ENCODE assay signal across 9 mouse cellular contexts in genomic region chr9:96890266-96890665, GRCm38 (mm10). TPM values are rescaled to one million over a fixed set of nuclear protein-coding genes. Genes with fewer than 3 reads are reported as not detected.
A peak's percentile ranks its signal among the peaks of the same experiment; 100 is the strongest.
DNase-seq lines count a peak whose midpoint lies in the region; ATAC-seq and TF ChIP-seq lines count a peak whose summit lies in the region.
"Had no signal": no experiment of that assay in that cellular context is flagged by ENCODE, and none has a peak within 500 bp of the region (broad histone marks: within the 10 kb centered on the region; RNA-seq: fewer than 3 reads in every experiment).

No protein-coding gene starts in this region.

- no peaks in the 10 kb centered on the region for H3K9me3 ChIP-seq in stomach, embryonic 15.5 days
- H3K9me3 ChIP-seq in stomach, postnatal 0 days (ENCODE audit: control insufficient read depth, low read length) = no peaks in the 10 kb centered on the region
- no peaks in the 10 kb centered on the region for H3K9me3 ChIP-seq in intestine, embryonic 16.5 days (ENCODE audit: control insufficient read depth, low read length)

- no peak for ATAC-seq in stomach, embryonic 15.5 days (ENCODE audit: insufficient read depth, low FRiP score, low read depth)
- no peak for ATAC-seq in stomach, postnatal 0 days (ENCODE audit: low FRiP score, low TSS enrichment)
- no peak for ATAC-seq in intestine, embryonic 16.5 days

- peak overlapping the region; percentile 96; the same call in 1 of the 2 replicates for H3K4me2 ChIP-seq in stomach, embryonic 15.5 days
- H3K4me2 ChIP-seq in stomach, postnatal 0 days (replicated peaks; ENCODE audit: low read depth) = no peak overlapping the region
- peak overlapping the region; percentile 89; the same call in 1 of the 2 replicates for H3K4me2 ChIP-seq in intestine, embryonic 16.5 days (ENCODE audit: low read depth, low read length)

- peak; percentile 22 for DNase-seq in embryo, embryonic 9.5 days (ENCODE audit: extremely low spot score)
- DNase-seq in embryo, embryonic 11 days = no peak
- DNase-seq in stomach, postnatal 0 days (ENCODE audit: low spot score) = no peak
- DNase-seq in testis, postnatal 10 days (ENCODE audit: low spot score) = no peak
- no peak for DNase-seq in right cerebral cortex, adult 18-20 months
- no peak for DNase-seq in left cerebral cortex, adult 2 months (ENCODE audit: extremely low spot score in 1 of 2, low spot score in 2 of 2)

- no peaks in the 10 kb centered on the region for H3K27me3 ChIP-seq in stomach, embryonic 15.5 days (replicated peaks)
- no peaks in the 10 kb centered on the region for H3K27me3 ChIP-seq in stomach, postnatal 0 days (ENCODE audit: control insufficient read depth, insufficient read depth, low read length)
- no peaks in the 10 kb centered on the region for H3K27me3 ChIP-seq in intestine, embryonic 16.5 days (replicated peaks; ENCODE audit: control insufficient read depth, insufficient read depth, low read length)

- no peak overlapping the region for H3K4me3 ChIP-seq in stomach, embryonic 15.5 days (replicated peaks)
- no peak overlapping the region for H3K4me3 ChIP-seq in stomach, postnatal 0 days (ENCODE audit: low read depth, low read length)
- H3K4me3 ChIP-seq in intestine, embryonic 16.5 days (ENCODE audit: low read length) = no peak overlapping the region
- no peak overlapping the region for H3K4me3 ChIP-seq in left cerebral cortex, adult 2 months

- no peak overlapping the region for H3K9ac ChIP-seq in stomach, embryonic 15.5 days
- H3K9ac ChIP-seq in stomach, postnatal 0 days (ENCODE audit: low read length) = no peak overlapping the region
- H3K9ac ChIP-seq in intestine, embryonic 16.5 days (ENCODE audit: low read depth, low read length) = no peak overlapping the region

- TF ChIP-seq CTCF in stomach, postnatal 0 days (IDR thresholded peaks at IDR 0.05; ENCODE audit: low read depth) = no peak
- TF ChIP-seq CTCF in left cerebral cortex, adult 2 months (IDR thresholded peaks at IDR 0.05) = no peak

- no peak overlapping the region for H3K27ac ChIP-seq in stomach, embryonic 15.5 days
- no peak overlapping the region for H3K27ac ChIP-seq in stomach, postnatal 0 days (replicated peaks)
- H3K27ac ChIP-seq in intestine, embryonic 16.5 days (ENCODE audit: low read length) = no peak overlapping the region
- H3K27ac ChIP-seq in left cerebral cortex, adult 2 months = no peak overlapping the region; the same call in 1 of the 2 replicates
- H3K27ac ChIP-seq: liver, embryonic 14.5 days had no signal

- no peaks in the 10 kb centered on the region for H3K36me3 ChIP-seq in stomach, embryonic 15.5 days
- H3K36me3 ChIP-seq in stomach, postnatal 0 days (ENCODE audit: control insufficient read depth, insufficient read depth, low read length) = no peaks in the 10 kb centered on the region
- H3K36me3 ChIP-seq in intestine, embryonic 16.5 days (ENCODE audit: control insufficient read depth, insufficient read depth, low read length) = no peaks in the 10 kb centered on the region

- TF ChIP-seq EP300 in stomach, postnatal 0 days (optimal IDR thresholded peaks at IDR 0.05) = no peak

- intact Hi-C loops in left cerebral cortex, adult 2 months (cut with DNase I) = no loop called here

- WGBS in stomach, embryonic 15.5 days = 84% methylated on average over 6 of the region's 6 CpGs
- WGBS in stomach, postnatal 0 days = 94% methylated on average over 6 of the region's 6 CpGs
- 88% methylated on average over 6 of the region's 6 CpGs for WGBS in intestine, embryonic 16.5 days

- H3K4me1 ChIP-seq in stomach, embryonic 15.5 days = peaks cover 11% of the 10 kb centered on the region; the same call in 1 of the 2 replicates
- no peaks in the 10 kb centered on the region for H3K4me1 ChIP-seq in stomach, postnatal 0 days (replicated peaks; ENCODE audit: control insufficient read depth, insufficient read depth)
- H3K4me1 ChIP-seq in intestine, embryonic 16.5 days (ENCODE audit: control insufficient read depth, insufficient read depth, low read length) = peaks cover 38% of the 10 kb centered on the region

RNA-seq across cellular contexts. Expression of gene Pxylp1, which starts 2.2 kb away (rescaled TPM):
- 29.7 and 31.7 TPM in 2 replicates for polyA plus RNA-seq in stomach, embryonic 15.5 days (2015; fragmentation: Nextera tagmentation; extraction: Ambion mirVana)
- 19.1 TPM in 2 replicates for polyA plus RNA-seq in stomach, postnatal 0 days (2015; fragmentation: Nextera tagmentation; extraction: Ambion mirVana)
- polyA plus RNA-seq in intestine, embryonic 16.5 days (2015; fragmentation: Nextera tagmentation; extraction: Ambion mirVana) = 35.2 and 38.1 TPM in 2 replicates
- 10 to 100 TPM; 17.7 to 19.5 TPM for total RNA-seq in left cerebral cortex, adult 2 months (2021)
